Mouse (Mus musculus) ES-CJ7 (cell line): Measurements from ENCODE around the gene Fermt2.

ENCODE experiments used
- DNase-seq: peaks from one replicate; pipeline ENCODE4 v3.0.0; 2011; ENCODE audit warnings: low read depth, low spot score

Gene Fermt2

GRCm38 (mm10) chr14:45438250-45438930, 91.5 kb downstream of the Fermt2 start:
- no peak for DNase-seq

- peak; percentile 59 for DNase-seq
Observed at GRCm38 (mm10) chr14:45434220-45434619, 95.7 kb downstream of the Fermt2 start.

- DNase-seq = peak; percentile 73
Observed at GRCm38 (mm10) chr14:45432003-45432402, 97.9 kb downstream of the Fermt2 start.

- no peak for DNase-seq
Observed at GRCm38 (mm10) chr14:45430066-45430842, 99.7 kb downstream of the Fermt2 start.

DNA sequence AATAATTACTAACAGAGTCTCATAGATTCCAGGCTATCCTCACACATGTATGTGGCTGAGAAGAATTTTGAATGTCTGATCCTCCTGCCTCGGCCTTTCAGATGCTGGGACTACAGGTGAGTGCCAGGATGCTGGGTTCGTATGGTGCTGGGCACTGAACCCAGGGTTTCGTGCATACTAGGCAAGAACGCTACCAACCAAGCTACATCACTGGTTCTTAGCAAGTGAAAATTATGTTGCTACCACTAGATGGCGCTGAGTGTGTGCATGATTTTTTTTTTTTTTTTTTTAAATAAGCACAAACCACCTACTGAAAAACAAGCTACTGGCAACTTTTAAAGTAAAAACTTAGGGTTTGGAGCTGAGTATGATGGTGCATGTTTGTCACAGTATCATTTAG, 106.7 kb downstream of the Fermt2 start:
- peak; percentile 77 for DNase-seq

GRCm38 (mm10) chr14:45422371-45422770, 107.5 kb downstream of the Fermt2 start:
- no peak for DNase-seq

- DNase-seq = no peak
Observed at GRCm38 (mm10) chr14:45419323-45419722, 110.6 kb downstream of the Fermt2 start.

GRCm38 (mm10) chr14:45418553-45418952, 111.4 kb downstream of the Fermt2 start:
- no peak for DNase-seq

DNA sequence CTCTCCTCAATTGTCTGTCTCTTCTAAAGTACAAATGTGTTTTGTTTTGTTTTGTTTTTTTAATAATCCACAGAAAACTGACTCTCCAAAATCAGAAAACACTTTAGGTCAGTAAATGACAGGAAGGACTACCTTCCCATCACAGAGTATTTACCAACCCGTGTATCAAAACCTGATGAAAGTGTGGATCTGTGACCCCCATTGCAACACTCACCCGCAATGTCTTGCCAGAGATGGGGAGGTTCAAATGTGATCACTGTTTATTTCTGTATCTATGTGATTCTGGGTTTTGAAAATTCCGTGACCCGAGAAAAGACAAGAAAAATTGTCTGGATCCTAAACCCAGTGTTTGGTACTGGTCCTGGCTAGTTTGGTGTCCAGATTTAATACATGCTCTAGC, 113.7 kb downstream of the Fermt2 start:
- DNase-seq = no peak
